Mouse (Mus musculus) small intestine, adult 2 months (tissue): ENCODE results near the gene Ncl.

Experiments
- CTCF ChIP-seq: fragments of 200-500 bp; IDR thresholded peaks from 2 replicates; pipeline ENCODE4 v1.5.1; 2012; ENCODE audit warnings: low read depth, mild to moderate bottlenecking, control low read depth, inconsistent platforms, low read length, moderate library complexity, mixed read lengths; ENCODE audit not compliant: insufficient replicate concordance, insufficient read length; ENCODE audit errors: extremely low read depth
- POLR2A ChIP-seq: fragments of 200-500 bp; IDR thresholded peaks from 2 replicates; pipeline ENCODE4 v1.6.1; 2012; ENCODE audit warnings: low read depth, mild to moderate bottlenecking, control low read depth, inconsistent platforms, low read length, moderate library complexity

DNA sequence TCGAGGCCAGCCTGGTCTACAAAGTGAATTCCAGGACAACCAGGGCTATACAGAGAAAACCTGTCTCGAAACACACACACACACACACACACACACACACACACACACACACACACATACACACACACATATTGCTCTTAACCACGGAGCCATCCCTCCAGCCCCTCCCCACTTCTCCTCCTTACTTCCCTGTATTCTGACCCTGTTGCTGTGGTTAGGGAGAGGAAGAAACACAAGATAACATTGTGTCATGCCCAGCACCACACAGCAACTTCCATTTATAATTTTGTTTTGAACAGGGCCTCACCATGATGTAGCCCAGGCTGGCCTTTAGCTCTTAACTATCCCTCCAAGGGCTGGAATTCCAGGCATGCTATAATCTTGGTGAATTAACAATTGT lies 40.1 kb upstream of the Ncl start:
- TF ChIP-seq CTCF, result no peak
- no peak for TF ChIP-seq POLR2A
